Mouse (Mus musculus) lung, embryonic 15.5 days (tissue): ENCODE data around the gene Opalin. TPM values are rescaled to one million over a fixed set of nuclear protein-coding genes. Genes with fewer than 3 reads are reported as not detected.
A peak's percentile ranks its signal among the peaks of the same experiment; 100 is the strongest.

Experiments used
- ATAC-seq: fragments of 200-750 bp; cut with Nextera tagmentation; 2 replicates; pipeline ENCODE4 v1.8.0; 2017; ENCODE audit warnings: moderate number of reproducible peaks, borderline replicate concordance; ENCODE audit not compliant: low FRiP score, low TSS enrichment; ENCODE audit errors: extremely low read depth
- H3K27ac ChIP-seq: fragments of 300-500 bp; sonication (generic); 2 replicates; pipeline ENCODE4 v1.5.1; 2015; ENCODE audit warnings: moderate library complexity, mild to moderate bottlenecking, inconsistent platforms
- H3K27me3 ChIP-seq: fragments of 300-500 bp; sonication (generic); 2 replicates; pipeline ENCODE4 v1.6.1; 2015; ENCODE audit warnings: inconsistent platforms
- H3K36me3 ChIP-seq: fragments of 300-500 bp; sonication (generic); 2 replicates; pipeline ENCODE4 v1.6.1; 2015; ENCODE audit warnings: inconsistent platforms
- H3K4me1 ChIP-seq: fragments of 300-500 bp; sonication (generic); 2 replicates; pipeline ENCODE4 v1.6.1; 2015; ENCODE audit warnings: inconsistent platforms
- H3K4me2 ChIP-seq: fragments of 300-500 bp; sonication (generic); 2 replicates; pipeline ENCODE4 v1.6.1; 2015; ENCODE audit warnings: inconsistent platforms, mild to moderate bottlenecking, moderate library complexity
- H3K4me3 ChIP-seq: fragments of 300-500 bp; sonication (generic); 2 replicates; pipeline ENCODE4 v1.5.1; 2015; ENCODE audit warnings: mild to moderate bottlenecking, inconsistent platforms
- H3K9ac ChIP-seq: fragments of 300-500 bp; sonication (generic); 2 replicates; pipeline ENCODE4 v1.6.1; 2015; ENCODE audit warnings: inconsistent platforms
- H3K9me3 ChIP-seq: fragments of 300-500 bp; sonication (generic); 2 replicates; pipeline ENCODE4 v1.6.1; 2016; ENCODE audit warnings: inconsistent platforms
- WGBS: fragments of 180-500 bp; shearing (Covaris S2); methylation state at CpG from one replicate; pipeline ENCODE4 v1.1.7; 2015; 5-methylcytosine and 5-hydroxymethylcytosine counted together
- polyA plus RNA-seq: library from polyadenylated mRNA; unstranded; fragments of >200 nt; fragmentation: Nextera tagmentation; extraction: Ambion mirVana; gene quantifications from 2 replicates; pipeline ENCODE4 v1.2.1, GENCODE M21; 2015

Opalin gene
- polyA plus RNA-seq, 1 experiment from 2014 or later = not detected

- no peak overlapping the region for H3K4me2 ChIP-seq
- no peak for ATAC-seq
- no peak overlapping the region for H3K9ac ChIP-seq
- WGBS = 41% methylated on average over 8 of the region's 8 CpGs
- H3K9me3 ChIP-seq = no peaks in the 10 kb centered on the region
- H3K4me1 ChIP-seq = peaks cover 4% of the 10 kb centered on the region; the same call in 1 of the 2 replicates
- no peak overlapping the region for H3K4me3 ChIP-seq
- H3K27me3 ChIP-seq = no peaks in the 10 kb centered on the region
- H3K27ac ChIP-seq = no peak overlapping the region
- H3K36me3 ChIP-seq = no peaks in the 10 kb centered on the region
These were observed 28.0 kb upstream of the Opalin start for GRCm38 (mm10) chr19:41104922-41105321.

GRCm38 (mm10) chr19:41101390-41101789 lies 24.5 kb upstream of the Opalin start:
- 81% methylated on average over 8 of the region's 8 CpGs for WGBS
- H3K4me2 ChIP-seq = no peak overlapping the region
- ATAC-seq = no peak
- no peak overlapping the region for H3K9ac ChIP-seq
- no peak overlapping the region for H3K27ac ChIP-seq
- no peaks in the 10 kb centered on the region for H3K4me1 ChIP-seq
- H3K27me3 ChIP-seq = no peaks in the 10 kb centered on the region
- H3K36me3 ChIP-seq = no peaks in the 10 kb centered on the region
- H3K4me3 ChIP-seq = no peak overlapping the region
- no peaks in the 10 kb centered on the region for H3K9me3 ChIP-seq

- Histone ChIP-seq H3K9ac (no peak overlapping the region), H3K9me3 (no peaks in the 10 kb centered on the region), H3K4me1 (no peaks in the 10 kb centered on the region), H3K27ac (no peak overlapping the region), H3K36me3 (no peaks in the 10 kb centered on the region), H3K4me3 (no peak overlapping the region), H3K27me3 (no peaks in the 10 kb centered on the region), H3K4me2 (no peak overlapping the region)
- 93% methylated on average over 7 of the region's 7 CpGs for WGBS
- ATAC-seq = no peak
These were observed 23.9 kb upstream of the Opalin start for GRCm38 (mm10) chr19:41100863-41101262.

GRCm38 (mm10) chr19:41097038-41097437 lies 20.1 kb upstream of the Opalin start:
- no peaks in the 10 kb centered on the region for H3K36me3 ChIP-seq
- no peak overlapping the region for H3K27ac ChIP-seq
- ATAC-seq = no peak
- H3K4me2 ChIP-seq = no peak overlapping the region
- 61% methylated on average over 4 of the region's 4 CpGs for WGBS
- no peaks in the 10 kb centered on the region for H3K27me3 ChIP-seq
- no peaks in the 10 kb centered on the region for H3K9me3 ChIP-seq
- H3K4me1 ChIP-seq = no peaks in the 10 kb centered on the region
- no peak overlapping the region for H3K4me3 ChIP-seq
- no peak overlapping the region for H3K9ac ChIP-seq

- H3K27me3 ChIP-seq = peaks cover 6% of the 10 kb centered on the region; the same call in 1 of the 2 replicates
- no peak overlapping the region for H3K4me2 ChIP-seq
- no peaks in the 10 kb centered on the region for H3K9me3 ChIP-seq
- H3K9ac ChIP-seq = no peak overlapping the region
- 29% methylated on average over 2 of the region's 2 CpGs for WGBS
- no peaks in the 10 kb centered on the region for H3K36me3 ChIP-seq
- H3K4me3 ChIP-seq = no peak overlapping the region
- H3K27ac ChIP-seq = no peak overlapping the region
- ATAC-seq = no peak
- H3K4me1 ChIP-seq = no peaks in the 10 kb centered on the region
These were observed 15.0 kb upstream of the Opalin start for GRCm38 (mm10) chr19:41091901-41092300.

GRCm38 (mm10) chr19:41089833-41090232 lies 12.9 kb upstream of the Opalin start:
- H3K4me3 ChIP-seq = no peak overlapping the region
- no peak overlapping the region for H3K9ac ChIP-seq
- no peaks in the 10 kb centered on the region for H3K4me1 ChIP-seq
- 0 out of 2 replicates have a peak, but pooled peaks have one; percentile 29 for ATAC-seq
- no peaks in the 10 kb centered on the region for H3K9me3 ChIP-seq
- no peaks in the 10 kb centered on the region for H3K36me3 ChIP-seq
- no peak overlapping the region for H3K27ac ChIP-seq
- WGBS = 9% methylated on average over 5 of the region's 5 CpGs
- H3K4me2 ChIP-seq = no peak overlapping the region
- H3K27me3 ChIP-seq = peaks cover 6% of the 10 kb centered on the region; the same call in 1 of the 2 replicates

- no peaks in the 10 kb centered on the region for H3K4me1 ChIP-seq
- H3K27ac ChIP-seq = no peak overlapping the region
- WGBS = 32% methylated on average over 18 of the region's 18 CpGs
- peak overlapping the region; percentile 37 for H3K4me2 ChIP-seq
- H3K36me3 ChIP-seq = no peaks in the 10 kb centered on the region
- peaks cover 6% of the 10 kb centered on the region; the same call in 1 of the 2 replicates for H3K27me3 ChIP-seq
- H3K9me3 ChIP-seq = no peaks in the 10 kb centered on the region
- H3K4me3 ChIP-seq = no peak overlapping the region
- H3K9ac ChIP-seq = no peak overlapping the region
- no peak for ATAC-seq
These were observed 11.6 kb upstream of the Opalin start for GRCm38 (mm10) chr19:41088491-41088890.

- H3K27me3 ChIP-seq = peaks cover 6% of the 10 kb centered on the region; the same call in 1 of the 2 replicates
- H3K4me3 ChIP-seq = no peak overlapping the region
- H3K4me2 ChIP-seq = no peak overlapping the region
- H3K36me3 ChIP-seq = no peaks in the 10 kb centered on the region
- H3K27ac ChIP-seq = no peak overlapping the region
- WGBS = 50% methylated on average over 4 of the region's 4 CpGs
- ATAC-seq = no peak
- no peak overlapping the region for H3K9ac ChIP-seq
- H3K4me1 ChIP-seq = no peaks in the 10 kb centered on the region
- no peaks in the 10 kb centered on the region for H3K9me3 ChIP-seq
These were observed 11.0 kb upstream of the Opalin start for GRCm38 (mm10) chr19:41087901-41088300.

- no peaks in the 10 kb centered on the region for H3K9me3 ChIP-seq
- 3% methylated on average over 2 of the region's 2 CpGs for whole genome bisulfite sequencing
- no peak overlapping the region for H3K9ac ChIP-seq
- H3K4me3 ChIP-seq = no peak overlapping the region
- H3K27me3 ChIP-seq = peaks cover 6% of the 10 kb centered on the region; the same call in 1 of the 2 replicates
- no peaks in the 10 kb centered on the region for H3K4me1 ChIP-seq
- no peak overlapping the region for H3K4me2 ChIP-seq
- H3K36me3 ChIP-seq = no peaks in the 10 kb centered on the region
- H3K27ac ChIP-seq = no peak overlapping the region
- ATAC-seq = no peak
These were observed 9.8 kb upstream of the Opalin start for GRCm38 (mm10) chr19:41086700-41087099.

GRCm38 (mm10) chr19:41086289-41086688 lies 9.4 kb upstream of the Opalin start:
- no peak overlapping the region for H3K4me3 ChIP-seq
- H3K36me3 ChIP-seq = no peaks in the 10 kb centered on the region
- peaks cover 6% of the 10 kb centered on the region; the same call in 1 of the 2 replicates for H3K27me3 ChIP-seq
- H3K9me3 ChIP-seq = no peaks in the 10 kb centered on the region
- no peak for ATAC-seq
- no peak overlapping the region for H3K4me2 ChIP-seq
- H3K9ac ChIP-seq = no peak overlapping the region
- no peaks in the 10 kb centered on the region for H3K4me1 ChIP-seq
- 79% methylated on average over 6 of the region's 6 CpGs for WGBS
- H3K27ac ChIP-seq = no peak overlapping the region

GRCm38 (mm10) chr19:41083646-41084045 lies 6.7 kb upstream of the Opalin start:
- Histone ChIP-seq H3K4me2 (no peak overlapping the region), H3K9me3 (no peaks in the 10 kb centered on the region), H3K27ac (no peak overlapping the region), H3K27me3 (no peaks in the 10 kb centered on the region), H3K9ac (no peak overlapping the region), H3K4me3 (no peak overlapping the region), H3K36me3 (no peaks in the 10 kb centered on the region), H3K4me1 (no peaks in the 10 kb centered on the region)
- no peak for ATAC-seq
- WGBS = 82% methylated on average over 14 of the region's 14 CpGs

- no peak for ATAC-seq
These were observed 4.7 kb upstream of the Opalin start for GRCm38 (mm10) chr19:41081589-41081988.

More at GRCm38 (mm10) chr19:41081589-41081988, 4.7 kb upstream of the Opalin start:
- whole genome bisulfite sequencing = 83% methylated on average over 3 of the region's 3 CpGs
- H3K9ac ChIP-seq = no peak overlapping the region
- H3K4me2 ChIP-seq = no peak overlapping the region
- H3K4me1 ChIP-seq = no peaks in the 10 kb centered on the region
- no peak overlapping the region for H3K27ac ChIP-seq
- no peak overlapping the region for H3K4me3 ChIP-seq
- H3K9me3 ChIP-seq = no peaks in the 10 kb centered on the region
- no peaks in the 10 kb centered on the region for H3K36me3 ChIP-seq
- no peaks in the 10 kb centered on the region for H3K27me3 ChIP-seq
